Mouse (Mus musculus): ENCODE data around the gene Erich2.
A peak's percentile ranks its signal among the peaks of the same experiment; 100 is the strongest.
"Not testable (repeated sequence)": the region's sequence is repeated elsewhere in the genome, so short reads cannot be mapped to it uniquely, and the experiment has no call there.

Gene Erich2

GRCm38 (mm10) chr2:70508496-70508895 lies at the start of gene Erich2:
Gene Erich2 (plus strand): TSS chr2:70508819.
- no peak for DNase-seq (ENCODE audit: low read depth, low spot score)

GRCm38 (mm10) chr2:70463606-70464005 lies 45.0 kb upstream of the Erich2 start:
- no peak for DNase-seq (ENCODE audit: low read depth, low spot score)

- DNase-seq (ENCODE audit: low read depth, low spot score): no peak
Observed at GRCm38 (mm10) chr2:70471136-70471535, 37.5 kb upstream of the Erich2 start.

GRCm38 (mm10) chr2:70471861-70472620 lies 36.6 kb upstream of the Erich2 start:
- no peak for DNase-seq (ENCODE audit: low read depth, low spot score)

GRCm38 (mm10) chr2:70497715-70498318 lies 10.8 kb upstream of the Erich2 start:
- DNase-seq (ENCODE audit: low read depth, low spot score): no peak

GRCm38 (mm10) chr2:70503436-70503835 lies 5.2 kb upstream of the Erich2 start:
- DNase-seq (ENCODE audit: low read depth, low spot score): no peak

- DNase-seq (ENCODE audit: low read depth, low spot score): no peak
Observed at GRCm38 (mm10) chr2:70505229-70505628, 3.4 kb upstream of the Erich2 start.

- DNase-seq (ENCODE audit: low read depth, low spot score): no peak
Observed at GRCm38 (mm10) chr2:70505896-70506295, 2.7 kb upstream of the Erich2 start.

GRCm38 (mm10) chr2:70506372-70506771 lies 2.2 kb upstream of the Erich2 start:
- DNase-seq (ENCODE audit: low read depth, low spot score): no peak

- DNase-seq (ENCODE audit: low read depth, low spot score): peak; percentile 15
Observed at GRCm38 (mm10) chr2:70509021-70509632, 508 bp downstream of the Erich2 start.

GRCm38 (mm10) chr2:70538283-70538682 lies 29.7 kb downstream of the Erich2 start:
- DNase-seq (ENCODE audit: low read depth, low spot score): not testable (repeated sequence)

- no peak for DNase-seq (ENCODE audit: low read depth, low spot score)
Observed at GRCm38 (mm10) chr2:70550671-70551070, 42.1 kb downstream of the Erich2 start.

GRCm38 (mm10) chr2:70551446-70551845 lies 42.8 kb downstream of the Erich2 start:
- no peak for DNase-seq (ENCODE audit: low read depth, low spot score)

- DNase-seq (ENCODE audit: low read depth, low spot score): no peak
Observed at GRCm38 (mm10) chr2:70552067-70552598, 43.5 kb downstream of the Erich2 start.

GRCm38 (mm10) chr2:70552772-70553171 lies 44.2 kb downstream of the Erich2 start, which contains the start of gene Gad1:
Gene Gad1 (plus strand): TSS chr2:70553072.
- no peak for DNase-seq (ENCODE audit: low read depth, low spot score)

GRCm38 (mm10) chr2:70553826-70554225 lies 45.2 kb downstream of the Erich2 start:
- DNase-seq (ENCODE audit: low read depth, low spot score): no peak

GRCm38 (mm10) chr2:70558112-70558842 lies 49.7 kb downstream of the Erich2 start:
- DNase-seq (ENCODE audit: low read depth, low spot score): peak; percentile 72

- no peak for DNase-seq (ENCODE audit: low read depth, low spot score)
Observed at GRCm38 (mm10) chr2:70558843-70559451, 50.3 kb downstream of the Erich2 start.

GRCm38 (mm10) chr2:70559520-70559919 lies 50.9 kb downstream of the Erich2 start:
- DNase-seq (ENCODE audit: low read depth, low spot score): no peak

- no peak for DNase-seq (ENCODE audit: low read depth, low spot score)
Observed at GRCm38 (mm10) chr2:70561077-70561795, 52.6 kb downstream of the Erich2 start.
